Mouse (Mus musculus) hindbrain, embryonic 14.5 days (tissue): ENCODE measurements around the gene Lgalsl. TPM values are rescaled to one million over a fixed set of nuclear protein-coding genes. Genes with fewer than 3 reads are reported as not detected.

Experiments used
- ATAC-seq: fragments of 200-750 bp; cut with Nextera tagmentation; 2 replicates; pipeline ENCODE4 v1.8.0; 2017; ENCODE audit warnings: moderate number of reproducible peaks, mild to moderate bottlenecking, moderate TSS enrichment, moderate library complexity; ENCODE audit not compliant: low FRiP score
- DNase-seq: peaks from one replicate; pipeline ENCODE4 v3.0.0-alpha.2; 2015; ENCODE audit warnings: low spot score
- H3K27ac ChIP-seq: fragments of 300-500 bp; sonication (generic); 2 replicates; pipeline ENCODE4 v1.5.1; 2014; ENCODE audit warnings: mild to moderate bottlenecking, moderate library complexity
- H3K27me3 ChIP-seq: fragments of 300-500 bp; sonication (generic); 2 replicates; pipeline ENCODE4 v1.6.1; 2014; ENCODE audit warnings: mild to moderate bottlenecking, low read length, mixed read lengths; ENCODE audit not compliant: control insufficient read depth, insufficient read depth
- H3K36me3 ChIP-seq: fragments of 300-500 bp; sonication (generic); replicated peaks from 2 replicates; pipeline ENCODE4 v1.6.1; 2014; ENCODE audit not compliant: control insufficient read depth, insufficient read depth
- H3K4me1 ChIP-seq: fragments of 300-500 bp; sonication (generic); replicated peaks from 2 replicates; pipeline ENCODE4 v1.6.1; 2014; ENCODE audit warnings: antibody characterized with exemption, low read length, mixed read lengths; ENCODE audit not compliant: control insufficient read depth, insufficient read depth
- H3K4me2 ChIP-seq: fragments of 300-500 bp; sonication (generic); replicated peaks from 2 replicates; pipeline ENCODE4 v1.6.1; 2014; ENCODE audit warnings: mild to moderate bottlenecking, moderate library complexity
- H3K4me3 ChIP-seq: fragments of 300-500 bp; sonication (generic); replicated peaks from 2 replicates; pipeline ENCODE4 v1.5.1; 2014; ENCODE audit warnings: mild to moderate bottlenecking, low read length
- H3K9ac ChIP-seq: fragments of 300-500 bp; sonication (generic); 2 replicates; pipeline ENCODE4 v1.6.1; 2014
- H3K9me3 ChIP-seq: fragments of 300-500 bp; sonication (generic); 2 replicates; pipeline ENCODE4 v1.6.1; 2016; ENCODE audit warnings: low read length; ENCODE audit not compliant: control insufficient read depth
- WGBS: fragments of 180-500 bp; shearing (Covaris S2); extraction: QIAGEN DNeasy Blood & Tissue Kit; methylation state at CpG from one replicate; pipeline ENCODE4 v1.1.7; 2014; 5-methylcytosine and 5-hydroxymethylcytosine counted together
- polyA plus RNA-seq: library from polyadenylated mRNA; unstranded; fragments of >200 nt; fragmentation: Nextera tagmentation; extraction: Ambion mirVana; gene quantifications from 2 replicates; pipeline ENCODE4 v1.2.1, GENCODE M21; 2014

Gene Lgalsl
- polyA plus RNA-seq, 1 experiment from 2014 or later: 62.6 TPM

GRCm38 (mm10) chr11:20778861-20779563 is 51.8 kb downstream of the Lgalsl start:
- Histone ChIP-seq H3K9me3 (no peaks in the 10 kb centered on the region), H3K27ac (no peak overlapping the region), H3K36me3 (no peaks in the 10 kb centered on the region), H3K4me3 (no peak overlapping the region), H3K27me3 (no peaks in the 10 kb centered on the region), H3K4me1 (no peaks in the 10 kb centered on the region), H3K4me2 (no peak overlapping the region), H3K9ac (no peak overlapping the region)
- no peak for ATAC-seq
- 93% methylated on average over 3 of the region's 3 CpGs for WGBS
- no peak for DNase-seq

- no peaks in the 10 kb centered on the region for H3K27me3 ChIP-seq
- no peaks in the 10 kb centered on the region for H3K9me3 ChIP-seq
- ATAC-seq (no peak), DNase-seq (no peak)
- WGBS: 86% methylated on average over 1 of the region's 1 CpGs
- no peak overlapping the region for H3K4me3 ChIP-seq
- H3K36me3 ChIP-seq: no peaks in the 10 kb centered on the region
- no peaks in the 10 kb centered on the region for H3K4me1 ChIP-seq
- H3K9ac ChIP-seq: no peak overlapping the region
- H3K27ac ChIP-seq: no peak overlapping the region
- no peak overlapping the region for H3K4me2 ChIP-seq
These were observed 52.6 kb downstream of the Lgalsl start for GRCm38 (mm10) chr11:20778298-20778697.

- H3K4me3 ChIP-seq: no peak overlapping the region
- no peak overlapping the region for H3K27ac ChIP-seq
- H3K9me3 ChIP-seq: no peaks in the 10 kb centered on the region
- no peak overlapping the region for H3K9ac ChIP-seq
- H3K4me1 ChIP-seq: no peaks in the 10 kb centered on the region
- ATAC-seq: no peak
- no peaks in the 10 kb centered on the region for H3K27me3 ChIP-seq
- H3K36me3 ChIP-seq: no peaks in the 10 kb centered on the region
- no peak for DNase-seq
- no peak overlapping the region for H3K4me2 ChIP-seq
These were observed 54.2 kb downstream of the Lgalsl start for GRCm38 (mm10) chr11:20776668-20777067.

Other genes with a start within 250 kb of the Lgalsl start
- 37.4 and 38.2 TPM in 2 replicates for gene Aftph, start 89.5 kb downstream of the Lgalsl start, polyA plus RNA-seq